Mouse (Mus musculus) cortical plate, adult 2 months (tissue): ENCODE measurements around the gene Cfap73.

Experiments
- CTCF ChIP-seq: fragments of 200-500 bp; IDR thresholded peaks from 2 replicates; pipeline ENCODE4 v1.5.1; 2011; ENCODE audit warnings: mild to moderate bottlenecking, control low read depth, low read length; ENCODE audit not compliant: insufficient read depth; ENCODE audit errors: extremely low read depth
- POLR2A ChIP-seq: fragments of 200-500 bp; IDR thresholded peaks from 2 replicates; pipeline ENCODE4 v1.6.1; 2011; ENCODE audit warnings: mild to moderate bottlenecking, low read length, control low read depth; ENCODE audit not compliant: insufficient read depth; ENCODE audit errors: extremely low read depth

GRCm38 (mm10) chr5:120618778-120619177 lies 15.3 kb downstream of the Cfap73 start:
- no peak for TF ChIP-seq CTCF
- no peak for TF ChIP-seq POLR2A
